Mouse (Mus musculus) left cerebral cortex, postnatal 14 days (tissue): Measurements from ENCODE around the gene Scube1. TPM values are rescaled to one million over a fixed set of nuclear protein-coding genes. Genes with fewer than 3 reads are reported as not detected.
A peak's percentile ranks its signal among the peaks of the same experiment; 100 is the strongest.

Experiments used
- DNase-seq, 2 experiments: peaks; one replicate each; pipeline ENCODE4 v3.0.0; 2021 to 2022; ENCODE audit warnings: low spot score in 2 of 2, mixed read lengths in 1 of 2
- intact Hi-C: fragments of 180-260 bp; cut with DNase I; formaldehyde crosslinking; loops from one replicate; pipeline ENCODE4 v1.15.1; 2025
- total RNA-seq, 2 experiments: library from RNA; stranded (reverse); gene quantifications; 2 replicates each; pipeline ENCODE4 v1.2.3; 2021

Gene Scube1
- total RNA-seq, 2 experiments from 2014 or later, result 58.6 to 65.6 TPM

- intact Hi-C loops, result no loop called here
- DNase-seq, result peak; percentile 87 to 88
These were observed 169.5 kb downstream of the Scube1 start for GRCm38 (mm10) chr15:83555161-83555974.

Other genes starting within 250 kb of the Scube1 start
- gene Ttll1, start 214.1 kb downstream of the Scube1 start, total RNA-seq, result 10 to 100 TPM; 53.9 to 56.3 TPM
- not detected for gene Bik, start 198.2 kb downstream of the Scube1 start, total RNA-seq
- 1 to 10 TPM; 2.4 to 2.8 TPM for gene Tspo, start 161.4 kb downstream of the Scube1 start, total RNA-seq
- 10 to 100 TPM; 29.0 to 31.1 TPM for gene Mcat, start 161.2 kb downstream of the Scube1 start, total RNA-seq
- gene Ttll12, start 129.9 kb downstream of the Scube1 start, total RNA-seq, result 10 to 100 TPM; 16.2 to 17.2 TPM
- gene Mpped1, start 54.4 kb upstream of the Scube1 start, total RNA-seq, result 100 to 1,000 TPM; 217 to 234 TPM